Mouse (Mus musculus) G1E (cell line): ENCODE results near the gene Gm826. TPM values are rescaled to one million over a fixed set of nuclear protein-coding genes. Genes with fewer than 3 reads are reported as not detected.

Experiments used
- ATAC-seq: 2 replicates; pipeline ENCODE4 v1.8.0; 2016; ENCODE audit warnings: mild to moderate bottlenecking; ENCODE audit not compliant: insufficient number of reproducible peaks, poor library complexity, low FRiP score, severe bottlenecking; ENCODE audit errors: extremely low read depth
- DNase-seq: peaks from one replicate; pipeline ENCODE4 v3.0.0; 2012; ENCODE audit warnings: low spot score
- H3K27me3 ChIP-seq: 2 replicates; pipeline ENCODE4 v1.6.1; 2012; ENCODE audit warnings: mild to moderate bottlenecking, low read length, inconsistent platforms; ENCODE audit not compliant: insufficient read depth
- H3K36me3 ChIP-seq: replicated peaks from 2 replicates; pipeline ENCODE3; 2012; ENCODE audit warnings: mild to moderate bottlenecking, inconsistent platforms
- H3K4me1 ChIP-seq: 2 replicates; pipeline ENCODE4 v1.6.1; 2012; ENCODE audit warnings: low read depth, low read length, inconsistent platforms, mixed read lengths; ENCODE audit not compliant: insufficient read depth
- H3K4me3 ChIP-seq: 2 replicates; pipeline ENCODE4 v1.5.1; 2012; ENCODE audit warnings: low read depth, mild to moderate bottlenecking, inconsistent platforms, low read length, moderate library complexity, mixed read lengths
- H3K9me3 ChIP-seq: replicated peaks from 2 replicates; pipeline ENCODE4 v1.6.1; 2012; ENCODE audit warnings: inconsistent platforms
- CTCF ChIP-seq: IDR thresholded peaks from 2 replicates; pipeline ENCODE4 v1.5.1; 2012; ENCODE audit warnings: low read depth, low read length, inconsistent platforms, mixed read lengths
- GATA1 ChIP-seq: IDR thresholded peaks from 2 replicates; pipeline ENCODE4 v1.6.1; 2012; ENCODE audit warnings: borderline replicate concordance, low read length, inconsistent platforms, mixed read lengths
- GATA2 ChIP-seq: IDR thresholded peaks from 2 replicates; pipeline ENCODE4 v1.6.1; 2012; ENCODE audit warnings: low read depth, low read length, inconsistent platforms, borderline replicate concordance
- POLR2AphosphoS5 ChIP-seq: IDR thresholded peaks from 2 replicates; pipeline ENCODE4 v1.6.1; 2012; ENCODE audit warnings: low read depth, low read length, inconsistent platforms; ENCODE audit not compliant: insufficient replicate concordance
- TAL1 ChIP-seq: conservative IDR thresholded peaks from 2 replicates; pipeline ENCODE4 v1.6.1; 2012; ENCODE audit warnings: low read depth, low read length, inconsistent platforms, mixed read lengths
- polyA plus RNA-seq: library from polyadenylated mRNA; stranded (reverse); fragments of >175 nt; gene quantifications from 2 replicates; pipeline ENCODE4 v1.2.3, GENCODE M21; 2012
- total RNA-seq, 2 experiments: library from RNA; stranded (forward) in 1 of 2; stranded (reverse) in 1 of 2; fragments of 200-1000 nt in 1 of 2; fragments of >200 nt in 1 of 2; fragmentation: Nextera tagmentation in 1 of 2; gene quantifications; 2 replicates each; pipeline ENCODE4 v1.2.3; 2014 to 2017

Gm826 gene
- total and polyA plus RNA-seq, 3 experiments = not detected

DNA sequence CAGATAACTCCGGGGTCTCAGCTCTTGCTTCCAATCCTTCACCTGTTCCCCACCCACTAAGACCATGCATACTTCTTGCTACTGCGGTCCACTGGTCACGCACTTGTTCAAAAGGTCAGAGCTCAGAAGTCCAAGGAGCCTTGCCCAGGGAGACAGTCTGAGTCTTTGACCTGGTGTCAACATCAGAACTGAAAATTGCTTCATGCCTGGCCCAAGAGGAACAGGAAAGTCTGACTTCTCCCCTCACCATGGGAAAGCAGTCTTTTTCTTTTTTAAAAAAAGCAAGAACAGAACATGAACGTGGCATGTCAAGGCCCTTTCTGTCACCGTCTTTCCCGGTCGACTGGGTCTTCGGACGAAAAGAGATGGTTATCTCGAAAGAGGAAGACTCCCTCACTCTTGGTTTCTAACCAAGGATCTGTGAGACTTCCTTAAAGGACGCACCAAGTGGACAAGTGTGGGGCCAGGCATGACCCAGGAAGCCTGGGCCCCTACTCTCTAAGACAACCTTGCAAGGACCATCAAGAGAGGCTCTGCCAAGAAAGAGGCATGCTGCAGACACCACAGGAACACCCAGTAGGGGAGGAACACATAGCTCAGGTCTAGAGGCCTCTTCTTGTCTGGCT is 66.0 kb downstream of the Gm826 start:
- no peak for TF ChIP-seq GATA1
- TF ChIP-seq CTCF = no peak
- no peak for TF ChIP-seq POLR2AphosphoS5
- no peak for TF ChIP-seq GATA2
- no peak for TF ChIP-seq TAL1
- H3K36me3 ChIP-seq = no peaks in the 10 kb centered on the region
- peaks cover 73% of the 10 kb centered on the region for H3K9me3 ChIP-seq
- H3K4me1 ChIP-seq = no peaks in the 10 kb centered on the region
- no peaks in the 10 kb centered on the region for H3K27me3 ChIP-seq
- ATAC-seq (no peak), DNase-seq (no peak)
- no peak overlapping the region for H3K4me3 ChIP-seq

DNA sequence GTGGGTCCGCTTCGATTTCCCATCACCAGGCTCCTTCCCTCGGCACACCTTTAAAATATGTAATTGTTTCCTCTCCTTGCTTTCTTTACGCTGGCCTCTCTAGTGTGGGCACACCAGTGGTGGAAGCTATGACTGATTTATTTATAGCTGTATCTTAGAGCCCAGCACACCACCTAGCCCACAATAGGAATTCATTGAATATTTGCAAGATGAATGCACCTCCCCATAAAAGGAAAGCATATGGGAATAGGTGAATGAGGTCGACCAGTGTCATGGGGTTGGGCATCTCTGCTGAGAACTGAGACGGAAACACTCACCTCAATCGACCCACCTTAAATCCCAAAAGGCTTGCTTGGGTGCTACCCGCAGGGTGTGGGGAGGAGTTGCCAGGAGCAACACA is 70.1 kb downstream of the Gm826 start:
- TF ChIP-seq GATA2 (no peak), CTCF (no peak), TAL1 (no peak), GATA1 (no peak), POLR2AphosphoS5 (no peak)
- Histone ChIP-seq H3K27me3 (no peaks in the 10 kb centered on the region), H3K4me1 (no peaks in the 10 kb centered on the region), H3K9me3 (peaks cover 80% of the 10 kb centered on the region), H3K4me3 (no peak overlapping the region), H3K36me3 (no peaks in the 10 kb centered on the region)
- ATAC-seq (no peak), DNase-seq (no peak)

DNA sequence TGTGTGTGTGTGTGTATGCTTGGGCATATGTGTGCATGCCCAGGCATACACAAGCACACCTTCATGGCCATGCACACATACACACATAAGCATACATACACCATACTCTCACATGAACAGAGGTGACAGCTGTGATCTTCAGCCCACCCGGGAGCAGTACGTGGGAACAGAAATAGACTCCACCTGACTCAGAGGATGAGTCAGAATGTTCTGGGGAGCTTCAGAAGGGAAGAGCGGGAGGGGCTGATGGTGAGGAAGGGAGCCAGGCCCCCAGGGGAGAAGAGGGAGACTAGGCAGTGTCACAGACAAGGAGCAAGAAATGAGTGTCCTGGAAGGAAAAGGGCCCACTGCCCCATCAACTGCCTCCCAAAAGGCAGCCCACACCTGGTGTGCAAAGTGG is 72.4 kb downstream of the Gm826 start:
- Histone ChIP-seq H3K9me3 (peaks cover 75% of the 10 kb centered on the region), H3K4me1 (no peaks in the 10 kb centered on the region), H3K27me3 (no peaks in the 10 kb centered on the region), H3K4me3 (no peak overlapping the region), H3K36me3 (no peaks in the 10 kb centered on the region)
- DNase-seq = no peak
- ATAC-seq = no peak
- TF ChIP-seq GATA1 (no peak), POLR2AphosphoS5 (no peak), GATA2 (no peak), TAL1 (no peak), CTCF (no peak)

Other genes with a start within 250 kb of the Gm826 start
- not detected in 2 replicates for gene Mafb, start 32.9 kb upstream of the Gm826 start, total RNA-seq (2014; fragmentation: Nextera tagmentation)
- 0.05 TPM in 1 of 2 replicates, not detected in the other for gene Mafb, start 32.9 kb upstream of the Gm826 start, total RNA-seq (2017)
- not detected in 2 replicates for gene Mafb, start 32.9 kb upstream of the Gm826 start, polyA plus RNA-seq